Mouse (Mus musculus) G1E (cell line): ENCODE data around the gene Olfm4. TPM values are rescaled to one million over a fixed set of nuclear protein-coding genes. Genes with fewer than 3 reads are reported as not detected.

ENCODE experiments used
- ATAC-seq: 2 replicates; pipeline ENCODE4 v1.8.0; 2016; ENCODE audit warnings: mild to moderate bottlenecking; ENCODE audit not compliant: insufficient number of reproducible peaks, poor library complexity, low FRiP score, severe bottlenecking; ENCODE audit errors: extremely low read depth
- DNase-seq: peaks from one replicate; pipeline ENCODE4 v3.0.0; 2012; ENCODE audit warnings: low spot score
- H3K27me3 ChIP-seq: 2 replicates; pipeline ENCODE4 v1.6.1; 2012; ENCODE audit warnings: mild to moderate bottlenecking, low read length, inconsistent platforms; ENCODE audit not compliant: insufficient read depth
- H3K36me3 ChIP-seq: replicated peaks from 2 replicates; pipeline ENCODE3; 2012; ENCODE audit warnings: mild to moderate bottlenecking, inconsistent platforms
- H3K4me1 ChIP-seq: 2 replicates; pipeline ENCODE4 v1.6.1; 2012; ENCODE audit warnings: low read depth, low read length, inconsistent platforms, mixed read lengths; ENCODE audit not compliant: insufficient read depth
- H3K4me3 ChIP-seq: 2 replicates; pipeline ENCODE4 v1.5.1; 2012; ENCODE audit warnings: low read depth, mild to moderate bottlenecking, inconsistent platforms, low read length, moderate library complexity, mixed read lengths
- H3K9me3 ChIP-seq: replicated peaks from 2 replicates; pipeline ENCODE4 v1.6.1; 2012; ENCODE audit warnings: inconsistent platforms
- CTCF ChIP-seq: IDR thresholded peaks from 2 replicates; pipeline ENCODE4 v1.5.1; 2012; ENCODE audit warnings: low read depth, low read length, inconsistent platforms, mixed read lengths
- GATA1 ChIP-seq: IDR thresholded peaks from 2 replicates; pipeline ENCODE4 v1.6.1; 2012; ENCODE audit warnings: borderline replicate concordance, low read length, inconsistent platforms, mixed read lengths
- GATA2 ChIP-seq: IDR thresholded peaks from 2 replicates; pipeline ENCODE4 v1.6.1; 2012; ENCODE audit warnings: low read depth, low read length, inconsistent platforms, borderline replicate concordance
- POLR2AphosphoS5 ChIP-seq: IDR thresholded peaks from 2 replicates; pipeline ENCODE4 v1.6.1; 2012; ENCODE audit warnings: low read depth, low read length, inconsistent platforms; ENCODE audit not compliant: insufficient replicate concordance
- TAL1 ChIP-seq: conservative IDR thresholded peaks from 2 replicates; pipeline ENCODE4 v1.6.1; 2012; ENCODE audit warnings: low read depth, low read length, inconsistent platforms, mixed read lengths
- polyA plus RNA-seq: library from polyadenylated mRNA; stranded (reverse); fragments of >175 nt; gene quantifications from 2 replicates; pipeline ENCODE4 v1.2.3, GENCODE M21; 2012
- total RNA-seq, 2 experiments: library from RNA; stranded (forward) in 1 of 2; stranded (reverse) in 1 of 2; fragments of 200-1000 nt in 1 of 2; fragments of >200 nt in 1 of 2; fragmentation: Nextera tagmentation in 1 of 2; gene quantifications; 2 replicates each; pipeline ENCODE4 v1.2.3; 2014 to 2017

The Olfm4 gene
- total RNA-seq (2014; fragmentation: Nextera tagmentation) (not detected in 2 replicates), total RNA-seq (2017) (0.11 TPM in 1 of 2 replicates, not detected in the other), polyA plus RNA-seq (not detected in 2 replicates)

- DNase-seq (no peak), ATAC-seq (no peak)
- H3K36me3 ChIP-seq, result no peaks in the 10 kb centered on the region
- H3K9me3 ChIP-seq, result peaks cover 38% of the 10 kb centered on the region
- no peak within 1 kb of the TSS for H3K4me3 ChIP-seq
- TF ChIP-seq CTCF, result no peak
- no peak for TF ChIP-seq GATA1
- TF ChIP-seq GATA2, result no peak
- TF ChIP-seq POLR2AphosphoS5, result no peak
- no peaks in the 10 kb centered on the region for H3K27me3 ChIP-seq
- no peaks in the 10 kb centered on the region for H3K4me1 ChIP-seq
Measured at GRCm38 (mm10) chr14:79983781-79984180, at the start of gene Olfm4. TSS of gene Olfm4 (plus strand) at chr14:79984081.

- ATAC-seq (no peak), DNase-seq (no peak)
- TF ChIP-seq POLR2AphosphoS5, result no peak
- no peak for TF ChIP-seq TAL1
- no peak for TF ChIP-seq GATA1
- TF ChIP-seq CTCF, result no peak
- TF ChIP-seq GATA2, result no peak
- no peaks in the 10 kb centered on the region for H3K4me1 ChIP-seq
- H3K27me3 ChIP-seq, result no peaks in the 10 kb centered on the region
- H3K9me3 ChIP-seq, result peaks cover 14% of the 10 kb centered on the region
- no peak overlapping the region for H3K4me3 ChIP-seq
- no peaks in the 10 kb centered on the region for H3K36me3 ChIP-seq
Measured at GRCm38 (mm10) chr14:79934426-79934825, 49.5 kb upstream of the Olfm4 start.

- no peak for ATAC-seq
- H3K4me1 ChIP-seq, result no peaks in the 10 kb centered on the region
- TF ChIP-seq CTCF (no peak), GATA2 (no peak), GATA1 (no peak), TAL1 (no peak)
- H3K36me3 ChIP-seq, result no peaks in the 10 kb centered on the region
- DNase-seq, result no peak
- no peak overlapping the region for H3K4me3 ChIP-seq
- peaks cover 8% of the 10 kb centered on the region for H3K9me3 ChIP-seq
- no peaks in the 10 kb centered on the region for H3K27me3 ChIP-seq
Measured at GRCm38 (mm10) chr14:79936879-79937468, 46.9 kb upstream of the Olfm4 start.

GRCm38 (mm10) chr14:79945876-79946275 lies 38.0 kb upstream of the Olfm4 start:
- ATAC-seq (no peak), DNase-seq (no peak)
- Histone ChIP-seq H3K36me3 (no peaks in the 10 kb centered on the region), H3K27me3 (no peaks in the 10 kb centered on the region), H3K9me3 (peaks cover 5% of the 10 kb centered on the region), H3K4me1 (no peaks in the 10 kb centered on the region), H3K4me3 (no peak overlapping the region)
- TF ChIP-seq POLR2AphosphoS5 (no peak), CTCF (no peak), TAL1 (no peak), GATA1 (no peak), GATA2 (no peak)

GRCm38 (mm10) chr14:79955678-79956077 lies 28.2 kb upstream of the Olfm4 start:
- DNase-seq (no peak), ATAC-seq (no peak)

GRCm38 (mm10) chr14:79957789-79958487 lies 25.9 kb upstream of the Olfm4 start:
- H3K27me3 ChIP-seq, result no peaks in the 10 kb centered on the region

More at GRCm38 (mm10) chr14:79955678-79956077, 28.2 kb upstream of the Olfm4 start:
- TF ChIP-seq TAL1 (no peak), GATA1 (no peak), GATA2 (no peak), CTCF (no peak), POLR2AphosphoS5 (no peak)
- H3K4me1 ChIP-seq, result no peaks in the 10 kb centered on the region
- no peaks in the 10 kb centered on the region for H3K27me3 ChIP-seq
- H3K36me3 ChIP-seq, result no peaks in the 10 kb centered on the region
- H3K4me3 ChIP-seq, result no peak overlapping the region
- peaks cover 26% of the 10 kb centered on the region for H3K9me3 ChIP-seq

More at GRCm38 (mm10) chr14:79957789-79958487, 25.9 kb upstream of the Olfm4 start:
- Histone ChIP-seq H3K36me3 (no peaks in the 10 kb centered on the region), H3K4me3 (no peak overlapping the region), H3K4me1 (no peaks in the 10 kb centered on the region), H3K9me3 (peaks cover 33% of the 10 kb centered on the region)
- TF ChIP-seq GATA1 (no peak), CTCF (no peak), POLR2AphosphoS5 (no peak), GATA2 (no peak), TAL1 (no peak)
- ATAC-seq, result no peak
- DNase-seq, result no peak
